Mouse (Mus musculus): Measurements from ENCODE around the gene Gadd45g.
"Not testable (repeated sequence)": the region's sequence is repeated elsewhere in the genome, so short reads cannot be mapped to it uniquely, and the experiment has no call there.

DNA sequence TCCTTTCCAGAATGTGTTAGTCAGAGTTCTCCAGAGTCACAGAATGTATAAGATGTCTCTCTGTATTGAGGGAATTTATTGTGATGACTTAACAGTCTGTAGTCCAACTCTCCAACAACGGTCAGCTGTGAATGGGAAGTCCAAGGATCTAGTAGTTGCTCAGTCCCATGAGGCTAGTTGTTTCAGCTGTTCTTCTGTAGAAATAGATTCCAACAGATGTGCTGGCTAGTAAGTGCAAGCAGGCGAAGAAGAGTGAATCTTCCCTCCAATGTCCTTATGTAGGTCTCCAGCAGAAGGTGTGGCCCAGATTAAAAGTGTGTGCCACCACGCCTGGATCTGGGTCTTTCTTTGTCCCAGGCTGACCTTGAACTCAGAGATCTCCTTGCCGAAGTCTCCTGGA lies 11.3 kb upstream of the Gadd45g start:
- not testable (repeated sequence) for TF ChIP-seq POLR2A (IDR thresholded peaks at IDR 0.05; ENCODE audit: low read depth, low read length); CTCF (IDR thresholded peaks at IDR 0.05; ENCODE audit: borderline replicate concordance, insufficient read depth, low read length)
